Mouse (Mus musculus): ENCODE results near the gene Esp1.
"Not testable (repeated sequence)": the region's sequence is repeated elsewhere in the genome, so short reads cannot be mapped to it uniquely, and the experiment has no call there.

Gene Esp1

DNA sequence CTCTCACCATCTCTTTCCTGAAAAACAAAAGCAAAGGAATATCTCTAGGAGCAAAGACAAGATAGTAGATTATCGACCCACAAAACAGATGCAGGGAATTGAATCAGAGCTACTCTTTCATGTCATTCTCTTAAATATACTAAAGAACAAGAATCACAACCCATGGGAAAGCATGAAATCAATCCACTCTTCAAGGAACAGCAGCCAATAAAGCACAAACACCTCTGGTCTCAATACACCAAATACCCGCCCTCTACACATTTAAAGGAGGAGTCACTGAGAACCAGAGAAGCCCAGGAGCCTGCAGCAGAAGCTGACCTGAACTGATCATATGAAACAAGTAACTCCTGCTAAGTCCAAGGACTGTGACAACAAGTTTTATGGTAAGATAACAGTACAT is at the start of gene Esp1:
Gene Esp1 (plus strand): TSS at position 301 of the 400 bp plus-strand sequence.
- in situ Hi-C loops (cut with MboI; ENCODE audit: low pct_unique_long_range_greater_than_20kb in 1 of 2, low sequenced_read_pairs in 2 of 2, unreplicated experiment in 1 of 2) = no loop called here

DNA sequence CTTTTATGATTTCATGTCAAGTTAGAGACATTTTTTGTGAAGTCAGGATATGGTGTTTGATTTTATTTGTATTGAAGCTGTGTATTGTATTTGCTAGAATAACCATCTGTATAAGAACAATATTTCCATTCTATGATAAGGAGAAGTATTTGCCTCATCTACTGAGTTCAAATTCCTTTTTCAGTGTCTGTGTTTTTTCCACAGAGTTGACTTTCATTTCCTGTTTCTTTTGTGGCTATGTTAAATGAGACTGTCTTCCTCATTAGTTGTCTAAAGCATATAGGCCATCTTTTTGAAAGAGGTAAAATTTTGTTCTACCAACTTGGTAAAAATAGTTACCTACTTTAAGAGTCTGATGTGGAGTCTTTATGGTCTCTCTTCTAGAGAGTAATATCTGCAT is 10.6 kb upstream of the Esp1 start:
- in situ Hi-C loops (cut with MboI; ENCODE audit: low pct_unique_long_range_greater_than_20kb in 1 of 2, low sequenced_read_pairs in 2 of 2, unreplicated experiment in 1 of 2) = no loop called here

DNA sequence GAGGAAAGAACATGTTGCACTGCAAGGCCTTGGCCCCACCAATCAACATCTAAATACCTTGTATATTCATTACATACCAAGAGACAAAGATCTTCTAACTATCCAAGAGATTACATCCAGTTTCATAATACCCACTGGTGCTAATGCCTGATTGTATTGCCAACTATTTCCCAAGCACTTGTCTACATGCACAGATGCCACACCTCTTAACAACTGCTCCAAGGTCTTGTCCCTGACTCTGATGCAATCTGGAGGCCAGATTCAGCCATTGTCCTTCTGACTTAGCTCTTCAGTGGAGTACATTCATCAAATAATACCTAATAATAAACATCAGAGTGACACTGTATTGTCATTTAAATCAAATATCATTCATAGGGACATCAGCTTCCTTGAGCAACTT is 9.9 kb upstream of the Esp1 start:
- in situ Hi-C loops (cut with MboI; ENCODE audit: low pct_unique_long_range_greater_than_20kb in 1 of 2, low sequenced_read_pairs in 2 of 2, unreplicated experiment in 1 of 2) = not testable (repeated sequence)

DNA sequence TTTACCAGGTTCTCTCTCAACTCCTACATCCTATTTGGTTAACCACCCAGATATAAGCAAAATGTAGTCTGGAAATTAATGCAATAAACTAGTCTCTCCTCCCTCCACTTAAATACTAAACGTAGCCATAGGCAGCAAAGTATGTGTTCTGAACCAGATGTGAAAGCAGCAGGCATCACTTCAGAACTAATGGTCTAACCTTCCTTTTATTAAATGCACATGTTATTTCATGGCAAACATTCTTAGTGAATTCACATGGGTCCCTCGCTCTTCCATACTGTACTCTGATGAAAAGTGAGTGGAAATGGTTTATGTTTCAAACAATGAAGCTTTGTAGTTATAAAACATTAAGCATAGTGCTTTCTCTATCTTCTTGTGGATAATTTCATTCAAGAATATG is 4.4 kb downstream of the Esp1 start:
- in situ Hi-C loops (cut with MboI; ENCODE audit: low pct_unique_long_range_greater_than_20kb in 1 of 2, low sequenced_read_pairs in 2 of 2, unreplicated experiment in 1 of 2) = no loop called here

DNA sequence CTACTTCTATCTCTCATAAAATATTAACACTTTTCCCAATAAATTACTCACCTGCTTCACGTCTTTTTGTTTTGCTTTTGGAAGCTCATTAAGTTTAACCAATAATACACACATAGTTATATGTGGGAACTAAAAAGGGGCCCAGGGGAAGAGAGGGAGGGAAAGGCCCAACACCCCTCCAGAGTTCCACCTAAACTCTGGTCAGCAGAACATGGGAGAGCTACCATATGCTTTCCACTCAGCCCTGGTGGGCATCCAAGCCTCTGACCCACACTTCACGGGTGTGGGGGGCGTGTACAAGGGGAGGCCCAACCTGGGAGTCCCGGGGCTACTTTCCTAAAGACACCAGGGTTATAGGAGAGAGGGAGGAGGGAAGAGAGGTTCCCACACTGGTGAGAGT is 4.8 kb downstream of the Esp1 start:
- in situ Hi-C loops (cut with MboI; ENCODE audit: low pct_unique_long_range_greater_than_20kb in 1 of 2, low sequenced_read_pairs in 2 of 2, unreplicated experiment in 1 of 2) = no loop called here

DNA sequence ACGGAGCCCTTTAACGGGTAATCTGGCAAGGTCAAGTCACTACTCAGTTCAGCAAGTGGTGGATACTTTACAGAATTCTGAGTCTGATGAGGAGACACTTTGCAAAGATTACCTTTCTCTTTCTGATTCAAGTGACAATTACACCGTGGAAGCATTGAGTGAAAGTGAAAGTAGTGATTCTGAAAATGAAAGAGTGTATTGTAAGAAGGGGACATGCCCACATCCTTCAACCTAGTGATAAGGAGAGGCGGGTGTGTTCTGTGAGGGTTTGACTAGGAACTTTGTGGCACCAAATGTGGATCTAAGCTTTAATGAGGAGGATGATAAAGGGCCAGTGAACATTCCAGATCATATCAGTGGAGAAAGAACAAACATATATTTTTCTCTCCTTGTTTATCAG is 36.7 kb downstream of the Esp1 start:
- in situ Hi-C loops (cut with MboI; ENCODE audit: low pct_unique_long_range_greater_than_20kb in 1 of 2, low sequenced_read_pairs in 2 of 2, unreplicated experiment in 1 of 2) = no loop called here

DNA sequence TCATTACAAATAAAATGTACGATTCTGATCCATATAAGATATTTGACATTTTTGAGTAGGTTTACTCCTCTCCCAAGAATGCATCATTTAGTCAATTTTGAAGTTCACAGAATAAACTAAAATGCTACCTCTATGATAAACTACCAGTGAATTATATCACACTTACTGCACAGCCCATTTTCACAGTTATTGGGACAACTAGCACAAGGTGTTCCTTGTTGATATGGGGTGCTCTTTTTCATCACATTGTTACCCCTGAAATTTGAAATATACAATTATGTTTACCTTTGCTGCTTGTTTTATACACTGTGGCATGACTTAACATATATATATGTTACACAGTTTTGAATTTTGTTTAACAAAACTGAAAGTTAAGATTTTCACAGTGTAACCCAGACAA is 40.2 kb downstream of the Esp1 start:
- in situ Hi-C loops (cut with MboI; ENCODE audit: low pct_unique_long_range_greater_than_20kb in 1 of 2, low sequenced_read_pairs in 2 of 2, unreplicated experiment in 1 of 2) = no loop called here
